Mouse (Mus musculus) erythroblast, embryonic 14.5 days (primary cell): ENCODE data around the gene Slc6a9. TPM values are rescaled to one million over a fixed set of nuclear protein-coding genes. Genes with fewer than 3 reads are reported as not detected.
A peak's percentile ranks its signal among the peaks of the same experiment; 100 is the strongest.

ENCODE experiments used
- H3K27me3 ChIP-seq: 2 replicates; pipeline ENCODE4 v1.6.1; 2012; ENCODE audit warnings: inconsistent platforms; ENCODE audit not compliant: control insufficient read depth
- H3K36me3 ChIP-seq: 2 replicates; pipeline ENCODE4 v1.6.1; 2012; ENCODE audit warnings: mild to moderate bottlenecking, inconsistent platforms; ENCODE audit not compliant: control insufficient read depth
- H3K4me1 ChIP-seq: 2 replicates; pipeline ENCODE4 v1.6.1; 2012; ENCODE audit warnings: inconsistent platforms; ENCODE audit not compliant: control insufficient read depth
- H3K4me3 ChIP-seq: replicated peaks from 2 replicates; pipeline ENCODE3; 2012; ENCODE audit warnings: moderate library complexity, mild to moderate bottlenecking, inconsistent platforms
- H3K9me3 ChIP-seq: 2 replicates; pipeline ENCODE4 v1.6.1; 2012; ENCODE audit warnings: low read length, inconsistent platforms, mixed read lengths; ENCODE audit not compliant: control insufficient read depth
- GATA1 ChIP-seq: IDR thresholded peaks from 2 replicates; pipeline ENCODE4 v1.6.1; 2012; ENCODE audit warnings: low read length, inconsistent platforms, mixed read lengths
- TAL1 ChIP-seq: IDR thresholded peaks from 3 replicates; pipeline ENCODE4 v1.6.1; 2012; ENCODE audit warnings: low read length, inconsistent platforms, mixed read lengths
- polyA plus RNA-seq: library from polyadenylated mRNA; stranded (reverse); fragments of >175 nt; gene quantifications from 2 replicates; pipeline ENCODE4 v1.2.3, GENCODE M21; 2012

The Slc6a9 gene
- polyA plus RNA-seq, 1 experiment = 82.3 TPM

DNA sequence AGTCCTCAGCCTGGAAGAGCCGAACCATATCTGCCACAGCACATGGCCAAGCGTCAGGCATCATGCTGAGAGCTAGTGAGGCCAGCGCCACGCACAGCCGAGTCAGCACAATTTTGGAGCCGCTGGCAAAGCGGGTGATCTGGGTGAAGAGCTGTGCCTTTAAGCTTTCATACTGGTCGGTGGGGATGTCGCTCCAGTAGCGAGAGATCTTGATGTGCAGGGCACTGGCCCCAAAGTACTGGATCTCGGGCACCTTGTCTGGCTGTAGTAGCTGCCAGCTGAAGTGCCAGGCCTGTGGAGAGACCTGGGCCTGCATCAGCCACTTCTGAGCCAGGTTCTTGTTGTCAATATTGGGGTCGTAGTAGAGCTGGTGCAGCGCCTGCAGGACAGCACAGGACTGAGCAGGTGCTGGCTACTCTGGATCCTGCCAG is 77.8 kb downstream of the Slc6a9 start:
- Histone ChIP-seq H3K4me1 (peaks cover 67% of the 10 kb centered on the region), H3K27me3 (no peaks in the 10 kb centered on the region), H3K36me3 (peaks cover 60% of the 10 kb centered on the region), H3K9me3 (no peaks in the 10 kb centered on the region), H3K4me3 (no peak overlapping the region)
- TF ChIP-seq TAL1 = no peak
- TF ChIP-seq GATA1 = no peak

- peaks cover 72% of the 10 kb centered on the region for H3K4me1 ChIP-seq
- no peaks in the 10 kb centered on the region for H3K9me3 ChIP-seq
- H3K27me3 ChIP-seq = no peaks in the 10 kb centered on the region
- peak overlapping the region; percentile 75 for H3K4me3 ChIP-seq
- TF ChIP-seq GATA1 (no peak), TAL1 (no peak)
- peaks cover 55% of the 10 kb centered on the region for H3K36me3 ChIP-seq
Measured at GRCm38 (mm10) chr4:117912685-117913273, 78.5 kb downstream of the Slc6a9 start.

DNA sequence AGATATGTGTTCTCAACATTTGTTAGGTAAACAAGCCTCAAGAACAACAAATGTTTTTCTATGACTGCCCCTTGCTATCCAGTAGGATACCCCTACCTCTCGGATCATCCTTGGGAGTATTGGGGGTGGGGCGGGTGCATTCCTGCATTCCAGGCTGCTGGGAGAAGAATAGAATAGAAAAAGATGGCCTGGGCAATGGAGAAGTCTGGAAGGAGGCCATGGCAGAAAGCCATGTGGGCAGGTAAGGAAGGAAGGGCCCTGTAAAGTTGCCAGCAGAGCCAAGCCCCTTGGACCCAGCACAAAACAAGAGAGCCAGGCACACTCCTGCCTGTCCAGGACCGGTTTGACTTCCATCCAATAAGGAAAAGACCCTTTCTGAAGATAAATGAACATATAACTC is 79.1 kb downstream of the Slc6a9 start:
- Histone ChIP-seq H3K9me3 (no peaks in the 10 kb centered on the region), H3K4me3 (peak overlapping the region; percentile 75), H3K27me3 (no peaks in the 10 kb centered on the region), H3K4me1 (peaks cover 75% of the 10 kb centered on the region), H3K36me3 (peaks cover 48% of the 10 kb centered on the region)
- TF ChIP-seq GATA1 = no peak
- no peak for TF ChIP-seq TAL1

DNA sequence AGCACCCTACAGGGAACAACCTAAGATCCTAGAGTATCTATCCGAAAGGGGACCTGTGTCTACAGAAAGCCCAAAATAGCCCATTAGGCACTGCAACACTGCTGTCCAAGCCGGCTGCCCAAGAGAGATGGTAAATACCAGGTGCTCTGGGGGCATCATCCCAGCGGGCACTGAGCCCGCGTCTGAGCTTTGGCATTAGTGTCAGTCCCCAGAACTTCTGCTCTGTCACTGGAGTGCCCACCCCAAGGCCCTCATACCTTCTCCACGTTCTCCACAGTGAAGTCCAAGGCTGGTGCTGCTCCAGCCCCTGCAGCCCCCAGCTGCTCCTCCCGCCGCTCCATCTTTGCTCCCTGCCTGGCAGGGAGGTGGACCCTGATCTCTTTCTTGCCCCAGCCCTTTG is 79.7 kb downstream of the Slc6a9 start:
- Histone ChIP-seq H3K9me3 (no peaks in the 10 kb centered on the region), H3K27me3 (no peaks in the 10 kb centered on the region), H3K36me3 (peaks cover 42% of the 10 kb centered on the region), H3K4me1 (peaks cover 71% of the 10 kb centered on the region), H3K4me3 (peak overlapping the region; percentile 75)
- TF ChIP-seq GATA1 (no peak), TAL1 (no peak)

GRCm38 (mm10) chr4:117914591-117915442 is 80.5 kb downstream of the Slc6a9 start, which contains the start of gene Ipo13:
Ipo13 (minus strand) TSS chr4:117914999.
- Histone ChIP-seq H3K4me3 (peak within 1 kb of the TSS; percentile 75), H3K27me3 (no peaks in the 10 kb centered on the region), H3K36me3 (peaks cover 34% of the 10 kb centered on the region), H3K4me1 (peaks cover 66% of the 10 kb centered on the region), H3K9me3 (no peaks in the 10 kb centered on the region)
- no peak for TF ChIP-seq TAL1
- TF ChIP-seq GATA1 = no peak

- TF ChIP-seq GATA1 (no peak), TAL1 (no peak)
- Histone ChIP-seq H3K4me1 (peaks cover 62% of the 10 kb centered on the region), H3K9me3 (no peaks in the 10 kb centered on the region), H3K27me3 (no peaks in the 10 kb centered on the region; the same call in 1 of the 2 replicates), H3K36me3 (peaks cover 29% of the 10 kb centered on the region), H3K4me3 (peak overlapping the region; percentile 75)
Measured at GRCm38 (mm10) chr4:117915489-117916105, 81.3 kb downstream of the Slc6a9 start.

DNA sequence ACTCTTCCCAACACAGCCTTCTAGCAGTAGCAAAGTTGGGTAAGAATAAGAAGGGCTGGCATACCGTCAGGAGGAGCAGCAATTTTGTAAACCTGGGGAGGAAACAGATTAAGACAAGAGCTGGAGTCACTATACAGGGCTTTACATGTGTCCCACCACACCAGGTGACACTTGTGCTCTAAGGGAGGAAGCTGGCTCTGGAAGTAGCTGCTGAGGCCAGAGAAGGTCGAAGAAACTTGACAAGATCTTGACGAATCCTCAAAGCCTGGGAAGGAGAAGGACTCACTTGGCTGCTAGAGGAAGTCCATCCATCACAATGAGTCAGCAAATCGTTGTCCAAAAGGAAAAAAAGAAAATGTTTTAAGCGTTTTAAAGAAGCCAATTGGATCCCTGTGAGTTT is 82.1 kb downstream of the Slc6a9 start:
- Histone ChIP-seq H3K4me1 (peaks cover 58% of the 10 kb centered on the region), H3K27me3 (peaks cover 3% of the 10 kb centered on the region; the same call in 1 of the 2 replicates), H3K36me3 (peaks cover 21% of the 10 kb centered on the region), H3K4me3 (peak overlapping the region; percentile 75), H3K9me3 (no peaks in the 10 kb centered on the region)
- no peak for TF ChIP-seq GATA1
- TF ChIP-seq TAL1 = no peak

DNA sequence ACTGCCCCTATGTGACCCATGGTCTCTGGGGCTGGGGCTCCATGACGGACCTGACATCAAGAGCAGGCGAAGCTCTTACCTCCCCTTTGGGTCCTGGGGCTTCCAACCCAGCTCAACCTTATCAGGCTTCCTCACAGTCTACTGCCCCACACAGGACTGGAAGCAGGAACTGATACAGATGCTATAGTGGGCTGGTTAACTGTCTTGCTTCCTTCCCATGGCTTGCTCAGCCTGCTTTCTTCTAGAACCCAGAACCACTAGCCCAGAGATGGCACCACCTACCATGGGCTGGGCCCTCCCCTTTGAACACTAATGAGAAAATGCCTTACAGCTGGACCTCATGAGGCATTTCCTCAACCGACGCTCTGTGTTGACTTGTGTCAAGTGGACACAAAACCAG is 83.1 kb downstream of the Slc6a9 start:
- Histone ChIP-seq H3K27me3 (peaks cover 10% of the 10 kb centered on the region), H3K9me3 (no peaks in the 10 kb centered on the region), H3K4me3 (no peak overlapping the region), H3K36me3 (peaks cover 10% of the 10 kb centered on the region), H3K4me1 (peaks cover 50% of the 10 kb centered on the region)
- TF ChIP-seq TAL1 (no peak), GATA1 (no peak)

DNA sequence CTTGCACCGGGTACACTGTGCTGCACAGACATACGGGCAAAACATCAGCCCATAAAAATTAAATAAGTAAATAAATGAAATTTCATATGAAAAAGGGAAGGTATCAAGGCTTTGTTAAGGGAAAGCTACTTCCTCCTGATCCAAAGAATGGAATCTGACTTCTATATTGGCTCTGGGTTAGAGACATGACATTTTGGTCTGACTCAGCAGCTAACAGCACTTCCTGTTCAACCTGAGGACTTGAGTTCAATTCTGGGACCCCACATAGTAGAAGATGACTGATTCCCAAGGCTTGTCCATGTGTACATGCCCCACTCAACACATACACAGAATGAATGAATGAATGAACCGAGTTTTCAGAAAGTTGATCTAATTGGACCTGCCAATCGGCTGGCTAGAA is 83.5 kb downstream of the Slc6a9 start:
- Histone ChIP-seq H3K9me3 (no peaks in the 10 kb centered on the region), H3K36me3 (peaks cover 6% of the 10 kb centered on the region), H3K4me3 (no peak overlapping the region), H3K4me1 (peaks cover 46% of the 10 kb centered on the region), H3K27me3 (peaks cover 15% of the 10 kb centered on the region)
- TF ChIP-seq TAL1 = no peak
- TF ChIP-seq GATA1 = no peak
